Mouse (Mus musculus): ENCODE data around the gene Kifc5b.

The Kifc5b gene

DNA sequence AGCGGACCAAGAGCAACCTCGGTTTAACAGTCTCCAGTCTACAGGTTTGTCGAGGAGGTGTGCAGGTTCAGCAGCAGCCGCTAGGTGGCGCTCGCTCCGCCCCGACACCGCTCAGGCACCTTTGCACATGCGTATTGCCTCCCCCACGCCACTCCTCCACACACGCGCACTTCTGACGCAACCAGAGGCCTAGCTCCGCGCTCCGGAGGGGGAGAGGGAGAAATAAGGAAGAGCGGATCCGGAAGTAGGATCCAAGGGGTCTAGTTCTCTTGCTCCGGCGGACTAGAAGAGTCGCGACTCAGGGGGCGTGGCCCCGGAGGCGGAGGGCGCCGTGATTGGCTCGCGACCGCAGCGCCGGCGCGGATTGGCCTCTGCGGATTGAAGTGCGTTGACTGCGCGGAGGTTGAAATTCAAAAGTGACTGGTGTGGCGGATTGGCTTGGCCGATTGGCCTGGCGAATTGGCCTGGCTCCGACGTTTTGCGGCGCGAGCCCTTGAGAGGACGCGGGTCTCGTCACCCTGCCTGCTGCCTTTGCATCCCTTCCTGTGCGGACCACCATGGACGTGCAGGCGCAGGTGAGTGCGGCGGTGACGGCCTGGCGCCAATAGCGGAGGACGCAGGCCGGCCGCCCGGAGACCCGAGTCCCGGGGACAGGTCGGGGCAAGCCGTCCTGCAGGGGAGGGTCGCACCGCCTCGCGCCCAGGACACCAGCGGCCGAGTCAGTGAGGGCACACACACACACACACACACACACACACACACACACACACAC, at the start of gene Kifc5b:
TSS of gene Kifc5b (plus strand) at position 381 of the 772 bp plus-strand sequence.
- TF ChIP-seq GATA4 (IDR thresholded peaks at IDR 0.05; ENCODE audit: insufficient replicate concordance, low read length), result peak; percentile 59; the same call in 1 of the 2 replicates

DNA sequence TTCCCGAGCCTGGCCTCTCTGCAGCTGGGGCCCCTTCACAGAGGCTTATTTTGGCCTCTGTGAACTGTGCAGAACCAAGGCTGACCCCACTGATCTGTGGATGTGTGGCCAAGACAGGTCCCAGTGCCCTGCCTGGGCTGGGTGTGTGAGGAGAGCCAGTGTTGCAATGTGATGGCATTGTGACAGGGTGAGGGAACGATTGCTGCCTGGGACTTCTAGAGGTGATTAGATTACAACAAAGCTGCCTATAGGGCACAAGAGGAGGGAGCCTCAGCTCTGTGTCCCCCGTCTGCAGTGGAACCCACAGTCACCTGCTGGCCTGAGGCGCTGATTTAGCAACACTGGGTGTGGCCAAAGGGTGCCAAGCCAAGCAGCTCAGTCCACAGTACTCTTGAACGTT, 48.1 kb upstream of the Kifc5b start:
- TF ChIP-seq GATA4 (IDR thresholded peaks at IDR 0.05; ENCODE audit: insufficient replicate concordance, low read length), result no peak

- TF ChIP-seq GATA4 (IDR thresholded peaks at IDR 0.05; ENCODE audit: insufficient replicate concordance, low read length), result no peak
Observed at GRCm38 (mm10) chr17:26872870-26873269, 44.0 kb upstream of the Kifc5b start.

GRCm38 (mm10) chr17:26873502-26873901, 43.4 kb upstream of the Kifc5b start:
- no peak for TF ChIP-seq GATA4 (IDR thresholded peaks at IDR 0.05; ENCODE audit: insufficient replicate concordance, low read length)

DNA sequence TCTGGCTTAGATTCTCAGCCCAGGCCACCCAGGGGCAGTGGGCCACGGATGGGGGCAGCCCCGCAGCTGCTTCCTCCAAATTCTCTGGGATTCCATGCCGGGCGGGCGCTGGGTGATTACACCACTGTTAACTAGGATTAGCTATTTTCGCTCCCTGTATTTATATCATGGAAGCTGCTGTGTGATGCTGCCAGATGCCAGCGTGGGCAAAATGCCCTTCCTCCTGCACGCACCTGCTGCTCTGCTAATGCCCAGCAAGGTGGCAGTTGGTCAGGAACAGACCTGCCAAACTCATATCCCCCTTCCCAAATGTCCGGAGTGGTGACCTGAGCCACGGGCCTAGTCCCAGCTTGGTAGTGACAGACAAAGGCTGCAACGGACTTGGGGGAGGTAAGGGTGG, 42.3 kb upstream of the Kifc5b start:
- TF ChIP-seq GATA4 (IDR thresholded peaks at IDR 0.05; ENCODE audit: insufficient replicate concordance, low read length), result no peak

DNA sequence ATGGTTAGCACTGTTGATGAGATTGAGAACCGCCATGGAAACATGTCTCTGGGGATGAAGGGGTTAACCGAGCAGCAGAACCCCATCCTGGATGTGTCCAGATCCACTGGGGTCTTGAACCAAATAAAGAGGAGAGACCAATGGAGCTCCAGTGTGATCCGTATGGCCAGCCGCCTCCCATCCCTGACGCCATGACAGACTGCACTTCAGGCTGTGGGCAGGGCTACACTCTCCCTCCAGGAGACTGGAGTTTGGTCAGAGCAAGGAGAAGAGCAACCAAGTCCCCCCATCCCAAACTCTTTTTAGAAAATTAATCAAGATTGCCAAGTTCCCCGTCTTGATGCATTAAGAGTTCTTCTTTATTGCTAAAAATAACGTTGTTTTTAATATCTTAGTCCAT, 39.0 kb upstream of the Kifc5b start:
- no peak for TF ChIP-seq GATA4 (IDR thresholded peaks at IDR 0.05; ENCODE audit: insufficient replicate concordance, low read length)

DNA sequence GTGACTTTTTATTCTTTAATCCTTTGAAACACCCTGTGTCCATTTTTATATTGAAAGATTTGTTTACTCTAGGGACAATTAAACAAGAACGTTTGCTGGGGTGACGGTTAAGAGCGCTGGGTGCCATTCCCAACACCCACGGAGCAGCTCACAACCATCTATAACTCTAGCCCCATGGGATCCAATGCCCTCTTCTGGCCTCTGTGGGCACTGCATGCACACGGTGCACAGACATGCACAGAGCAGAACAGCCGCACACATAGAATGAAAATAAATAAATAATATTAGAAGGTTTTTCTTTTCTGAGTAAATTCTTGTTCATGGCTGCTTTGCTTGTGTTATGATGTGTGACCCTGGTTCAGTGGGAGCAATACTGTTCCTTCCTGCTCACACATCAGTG, 37.7 kb upstream of the Kifc5b start:
- TF ChIP-seq GATA4 (IDR thresholded peaks at IDR 0.05; ENCODE audit: insufficient replicate concordance, low read length), result no peak

GRCm38 (mm10) chr17:26882706-26883105, 34.2 kb upstream of the Kifc5b start:
- TF ChIP-seq GATA4 (IDR thresholded peaks at IDR 0.05; ENCODE audit: insufficient replicate concordance, low read length), result no peak

DNA sequence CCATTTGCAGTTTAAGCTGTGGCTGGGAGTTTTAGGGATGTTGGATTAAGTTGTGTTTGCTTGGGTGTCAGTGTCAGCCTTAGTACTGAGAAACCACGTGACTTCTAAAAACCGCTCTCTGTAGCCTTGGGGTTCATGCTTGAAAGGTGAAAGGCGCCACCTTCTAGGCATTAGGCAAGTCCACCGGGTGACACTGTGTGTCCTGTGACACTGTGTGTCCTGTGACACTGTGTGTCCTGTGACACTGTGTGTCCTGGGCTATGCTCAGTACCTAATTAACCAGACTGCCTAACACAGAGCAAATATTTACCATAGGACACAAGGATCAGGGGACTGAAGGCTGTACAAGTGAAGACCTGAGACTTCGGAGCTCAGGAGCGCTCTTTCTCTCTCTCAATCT, 33.3 kb upstream of the Kifc5b start:
- no peak for TF ChIP-seq GATA4 (IDR thresholded peaks at IDR 0.05; ENCODE audit: insufficient replicate concordance, low read length)

- TF ChIP-seq GATA4 (IDR thresholded peaks at IDR 0.05; ENCODE audit: insufficient replicate concordance, low read length), result peak; percentile 73; the same call in 1 of the 2 replicates
Observed at GRCm38 (mm10) chr17:26884995-26885926, 31.6 kb upstream of the Kifc5b start.

DNA sequence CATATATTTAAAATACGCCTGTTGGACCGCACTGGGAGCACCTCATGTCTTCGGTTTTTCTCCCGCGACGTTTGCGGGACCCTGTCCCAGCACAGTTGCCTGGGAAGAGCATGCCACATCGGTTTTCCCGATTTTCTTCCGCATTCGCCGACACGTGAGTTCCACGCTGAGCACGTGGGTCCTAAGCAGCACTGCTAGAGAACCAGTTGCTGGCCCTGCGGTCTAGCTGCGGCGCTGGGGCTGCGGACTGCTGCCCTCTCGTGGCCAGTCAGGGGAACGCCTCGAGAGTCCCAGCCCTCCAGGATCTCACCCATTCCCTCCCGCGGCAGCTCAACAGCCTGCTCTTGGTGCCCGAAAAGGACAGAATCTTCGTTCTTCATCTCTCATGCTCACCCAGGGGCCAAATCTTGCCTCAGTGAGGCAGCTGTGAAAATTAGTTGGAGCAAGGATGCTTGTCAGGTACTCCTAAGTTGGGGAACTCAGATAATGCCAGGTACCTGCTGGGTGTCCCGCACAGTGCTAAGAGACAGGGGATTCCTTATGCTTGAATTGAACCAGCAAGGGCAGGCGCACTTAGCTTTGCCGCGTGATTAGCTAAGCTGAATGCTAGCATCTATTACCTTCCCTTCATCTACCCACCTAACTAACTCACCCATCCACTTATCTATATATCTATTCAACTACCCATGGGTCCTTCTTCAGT, 30.7 kb upstream of the Kifc5b start:
- TF ChIP-seq GATA4 (IDR thresholded peaks at IDR 0.05; ENCODE audit: insufficient replicate concordance, low read length), result 0 out of 2 replicates have a peak, but pooled peaks have one; percentile 28

GRCm38 (mm10) chr17:26887926-26888325, 29.0 kb upstream of the Kifc5b start:
- TF ChIP-seq GATA4 (IDR thresholded peaks at IDR 0.05; ENCODE audit: insufficient replicate concordance, low read length), result no peak

GRCm38 (mm10) chr17:26892635-26893375, 24.1 kb upstream of the Kifc5b start:
- no peak for TF ChIP-seq GATA4 (IDR thresholded peaks at IDR 0.05; ENCODE audit: insufficient replicate concordance, low read length)

DNA sequence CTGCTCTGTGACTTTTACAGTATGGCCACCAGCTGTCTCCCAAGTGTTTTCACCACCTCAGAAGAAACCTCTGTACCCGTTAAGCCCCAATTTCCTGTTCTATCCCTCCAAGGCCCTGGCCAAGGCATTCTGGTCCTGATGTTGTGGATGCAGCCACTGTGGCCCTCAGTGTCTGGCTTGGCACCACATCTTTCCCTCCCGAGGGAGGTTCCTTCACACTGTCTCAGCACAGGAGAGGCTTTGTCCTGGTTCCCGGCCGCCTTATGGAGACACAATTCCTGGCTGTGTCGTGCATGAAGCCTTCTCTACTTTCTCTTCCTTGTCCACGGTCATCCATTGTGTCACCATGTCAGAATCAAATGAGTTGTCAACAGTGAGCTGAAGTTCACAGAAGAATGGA, 23.4 kb upstream of the Kifc5b start:
- no peak for TF ChIP-seq GATA4 (IDR thresholded peaks at IDR 0.05; ENCODE audit: insufficient replicate concordance, low read length)

DNA sequence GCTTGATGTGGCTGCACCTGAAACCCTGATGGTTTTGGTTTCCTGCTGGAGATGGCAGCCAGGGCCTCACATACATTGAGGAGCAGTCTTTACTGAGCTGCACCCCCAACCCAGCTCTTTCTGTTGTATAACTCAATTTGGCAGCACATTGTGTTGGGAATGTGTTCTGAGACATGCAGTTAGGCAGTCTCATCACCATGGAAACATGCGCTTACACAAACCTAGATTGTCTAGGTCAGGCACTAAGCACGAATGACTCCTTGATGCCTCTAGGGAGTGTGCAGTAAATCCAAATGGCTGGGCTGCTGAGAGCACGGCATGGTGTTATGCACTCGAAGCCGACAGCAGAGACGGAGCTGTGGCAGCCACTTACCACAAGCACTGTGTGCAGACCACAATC, 22.5 kb upstream of the Kifc5b start:
- TF ChIP-seq GATA4 (IDR thresholded peaks at IDR 0.05; ENCODE audit: insufficient replicate concordance, low read length), result no peak
